Mouse (Mus musculus) ZHBTc4 (cell line): ENCODE data around the gene Suco.

Experiments used
- DNase-seq: peaks from one replicate; pipeline ENCODE4 v3.0.0-alpha.2; 2011; ENCODE audit warnings: low read depth, low spot score

Gene Suco

DNA sequence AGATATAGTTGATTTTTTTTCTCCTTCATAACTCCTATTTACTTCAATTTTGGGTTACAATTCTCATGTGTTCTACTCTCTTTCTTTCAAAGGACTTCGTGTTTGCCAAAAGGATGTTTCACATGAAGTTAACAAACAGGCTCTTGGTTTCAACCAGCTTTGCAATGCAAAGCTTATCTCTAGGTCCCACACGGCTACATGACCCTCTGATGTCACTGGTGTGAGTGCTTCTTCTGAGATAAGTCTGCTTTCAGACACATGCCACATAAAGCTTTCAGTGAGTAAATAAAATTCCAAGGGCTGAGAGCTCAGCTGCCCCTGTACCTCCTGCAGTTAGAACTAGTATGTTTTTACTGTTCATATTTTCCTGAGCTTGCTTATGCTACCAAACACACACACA lies 18.1 kb upstream of the Suco start:
- DNase-seq: no peak

DNA sequence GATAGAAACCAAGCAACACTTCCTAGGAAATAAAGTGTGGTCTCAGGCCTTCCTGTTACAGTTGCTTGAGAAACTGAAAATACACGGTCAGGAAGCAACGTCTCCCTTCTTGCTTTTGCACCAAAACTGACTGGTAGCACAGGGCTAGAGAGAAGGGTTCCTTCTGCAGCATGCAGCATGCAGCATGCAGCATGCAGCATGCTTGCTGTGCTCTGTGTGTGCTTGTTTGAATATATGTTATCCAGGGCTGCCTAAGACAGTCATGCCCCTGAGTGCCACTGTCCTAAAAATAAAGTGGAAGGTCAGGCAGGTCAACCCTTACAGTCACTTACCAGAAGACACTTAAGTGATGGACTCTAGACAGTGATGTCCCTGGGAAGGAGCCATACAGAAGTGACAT lies 17.6 kb upstream of the Suco start:
- DNase-seq: no peak

DNA sequence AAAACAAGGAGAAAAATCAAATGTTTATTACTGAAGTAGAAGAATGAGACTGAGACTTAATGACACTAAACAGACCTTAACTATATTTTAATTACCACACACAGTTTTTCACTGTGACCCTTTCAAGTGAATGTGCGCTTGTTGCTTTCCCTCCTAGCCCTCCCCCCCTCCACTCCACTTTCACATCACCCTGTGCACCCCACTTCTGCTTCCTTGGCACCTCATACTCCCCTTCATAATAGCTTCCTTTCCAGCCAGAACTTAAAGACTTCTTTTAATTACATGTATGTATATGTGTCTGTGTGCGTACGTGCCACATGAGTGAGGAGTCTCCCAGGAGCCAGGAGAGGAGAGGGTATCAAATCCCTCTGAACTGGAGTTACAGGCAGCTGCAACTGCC lies 12.3 kb upstream of the Suco start:
- DNase-seq: no peak

DNA sequence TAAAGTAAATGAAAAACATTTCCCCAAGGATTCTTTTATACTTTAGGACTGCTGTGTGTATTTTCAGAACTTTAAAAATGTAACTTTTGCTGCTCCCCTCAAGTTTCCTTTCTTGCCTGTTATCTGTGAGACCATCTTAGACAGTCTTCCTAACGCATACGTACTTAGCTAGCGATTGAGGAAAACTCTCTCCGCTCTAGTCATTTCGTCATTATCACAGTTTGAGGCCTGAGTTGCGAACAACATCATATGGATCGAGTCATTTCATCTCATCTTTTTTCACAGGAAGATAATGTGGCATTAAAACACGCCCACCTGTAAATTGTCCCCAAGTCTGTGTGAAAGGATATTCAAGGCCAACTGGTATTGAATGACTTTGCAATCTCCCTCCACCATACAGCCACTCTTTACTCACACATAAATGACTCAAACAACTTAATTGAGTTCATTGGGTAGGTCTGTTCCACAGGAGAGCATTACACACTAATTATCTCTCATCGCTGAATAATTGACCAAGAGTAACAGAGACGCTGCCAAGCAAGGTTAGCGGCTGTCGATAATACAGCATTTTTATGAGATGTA lies 11.3 kb upstream of the Suco start:
- DNase-seq: no peak

DNA sequence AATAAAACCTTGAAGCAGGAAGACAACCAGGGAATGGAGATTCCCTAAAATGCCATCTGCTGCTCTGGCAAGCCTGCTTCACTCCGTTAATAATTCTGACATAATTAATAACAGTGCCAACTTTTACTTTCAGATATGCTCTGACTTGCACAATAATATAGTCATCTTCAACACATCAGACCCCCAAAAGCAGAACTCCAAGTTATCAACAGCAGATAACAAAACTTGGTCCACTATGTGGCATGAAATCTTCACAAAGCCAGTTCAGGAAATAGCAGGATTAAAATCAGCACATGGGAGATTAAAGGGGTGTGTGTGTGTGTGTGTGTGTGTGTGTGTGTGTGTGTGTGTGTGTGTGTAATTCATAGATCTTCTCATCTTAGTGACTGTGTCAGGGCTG lies 9.3 kb upstream of the Suco start:
- DNase-seq: no peak

DNA sequence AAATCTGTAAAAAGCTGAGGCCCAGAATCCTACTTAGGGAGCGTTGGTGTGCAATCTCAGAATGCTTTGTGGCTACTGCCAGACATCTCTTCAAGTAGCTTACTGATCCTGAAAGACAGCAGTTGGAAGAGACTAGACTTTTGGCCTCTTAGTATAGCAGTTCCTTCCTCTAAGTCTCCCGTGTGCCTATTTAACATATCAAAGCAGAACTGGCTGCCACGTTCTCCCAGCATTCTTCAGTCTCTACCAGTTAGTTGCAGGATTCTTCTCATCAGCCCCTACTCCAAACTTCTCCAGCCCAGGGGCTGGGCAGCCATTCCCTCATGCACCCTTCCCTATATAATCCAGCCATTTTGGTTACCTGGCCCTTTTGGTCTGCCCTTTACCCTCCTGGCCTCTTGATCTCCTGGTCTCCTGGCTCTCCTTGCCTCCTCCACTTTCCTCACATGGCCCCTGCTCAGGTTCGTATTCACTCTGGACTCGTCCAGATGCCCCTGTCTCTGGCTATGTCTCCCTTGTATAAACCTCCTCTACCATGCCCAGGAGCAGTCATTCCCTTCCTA lies 1.2 kb upstream of the Suco start:
- peak; percentile 85 for DNase-seq

DNA sequence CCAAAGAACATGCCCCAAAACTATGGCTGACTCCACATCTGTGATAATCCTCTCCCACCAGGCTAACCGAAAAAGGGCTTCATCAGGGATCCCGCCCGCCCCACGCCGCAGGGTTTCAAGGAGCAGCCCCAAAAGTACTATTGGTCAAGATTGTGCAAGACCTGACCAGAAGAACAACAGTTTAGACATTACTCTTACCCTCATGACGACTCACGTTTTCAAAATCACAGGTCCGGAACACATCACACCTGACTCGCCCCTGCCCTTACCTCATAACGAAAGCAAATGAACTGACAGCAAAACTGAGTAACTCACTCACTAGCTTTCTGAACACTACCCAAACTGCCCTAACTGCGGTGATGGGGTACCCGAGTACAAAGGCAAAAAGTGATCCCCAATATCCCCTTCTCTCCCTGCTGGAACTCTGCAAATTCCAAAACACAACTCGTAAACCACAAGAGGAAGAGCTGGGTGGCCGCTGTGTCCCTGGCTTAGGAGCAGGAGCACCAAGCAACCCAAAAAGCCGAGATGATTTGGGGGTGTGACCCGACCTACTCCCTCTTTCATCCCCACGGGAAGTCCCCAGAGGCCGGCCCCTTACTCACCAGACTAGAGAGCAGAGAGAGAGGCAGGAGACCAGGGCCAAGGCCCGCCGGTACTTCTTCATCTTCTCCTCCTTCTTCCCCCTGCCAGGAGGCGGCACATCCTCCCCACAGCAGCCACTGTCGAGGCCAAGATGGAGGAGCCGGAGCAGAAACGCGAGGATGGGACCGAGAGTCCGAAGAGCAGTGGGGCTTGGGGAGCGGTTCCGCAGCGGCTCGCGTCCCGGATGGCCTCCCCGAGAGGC lies 553 bp downstream of the Suco start:
- peak; percentile 12 for DNase-seq

DNA sequence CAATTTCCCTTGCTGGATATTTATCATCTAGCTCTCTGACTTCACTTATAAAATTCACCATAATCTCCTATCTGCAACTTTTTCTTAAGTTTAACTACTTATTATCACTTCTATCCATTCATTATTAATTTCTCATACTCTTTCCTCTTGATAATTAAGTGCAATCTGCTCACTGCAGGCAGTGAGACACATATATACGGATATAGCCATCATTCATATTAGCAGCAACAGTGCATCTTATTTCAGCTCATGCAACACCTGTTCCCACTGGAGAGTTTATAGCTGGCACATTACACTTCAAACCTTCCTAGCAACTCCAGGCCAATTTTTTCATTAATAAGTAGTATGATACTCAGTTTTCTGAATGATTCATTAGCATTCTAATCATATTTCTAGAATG lies 7.1 kb downstream of the Suco start:
- no peak for DNase-seq

DNA sequence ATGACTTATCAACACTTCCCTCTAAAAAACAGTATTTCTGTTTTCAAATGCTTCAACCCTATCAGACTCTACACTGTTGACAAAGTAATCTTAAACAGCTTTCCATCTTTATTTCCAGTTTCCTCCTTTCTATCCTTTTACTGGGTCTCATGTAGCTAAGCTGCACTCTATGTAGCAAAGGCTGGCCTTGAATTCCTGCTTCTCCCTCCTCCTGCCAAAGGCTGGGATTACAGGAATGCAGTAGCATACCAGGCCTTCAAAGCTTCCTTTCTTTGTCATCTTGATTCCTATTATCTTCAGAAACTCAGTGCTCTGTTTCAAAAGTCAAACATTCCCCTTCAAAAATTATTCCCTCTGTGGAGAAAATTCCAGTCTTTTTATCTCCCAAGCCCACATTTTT lies 8.1 kb downstream of the Suco start:
- peak; percentile 47 for DNase-seq

DNA sequence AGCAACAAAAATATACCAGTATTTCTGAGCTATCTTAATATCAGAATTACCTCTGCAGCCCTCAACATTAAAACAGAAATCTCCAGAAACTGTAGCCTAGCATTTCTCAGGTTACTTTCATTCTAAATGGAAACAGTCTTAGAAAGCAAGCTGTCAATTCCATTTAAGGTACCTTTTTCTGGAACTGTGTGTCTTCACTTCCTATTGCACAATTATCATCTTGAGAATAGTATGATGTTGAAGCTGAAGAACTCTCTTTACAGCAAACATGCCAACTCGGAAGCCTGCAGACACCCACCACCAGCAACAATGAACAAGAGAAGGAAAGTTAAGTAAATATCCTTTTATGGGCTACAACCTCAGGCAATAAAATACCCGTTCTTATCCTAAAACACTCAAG lies 12.7 kb downstream of the Suco start:
- no peak for DNase-seq

DNA sequence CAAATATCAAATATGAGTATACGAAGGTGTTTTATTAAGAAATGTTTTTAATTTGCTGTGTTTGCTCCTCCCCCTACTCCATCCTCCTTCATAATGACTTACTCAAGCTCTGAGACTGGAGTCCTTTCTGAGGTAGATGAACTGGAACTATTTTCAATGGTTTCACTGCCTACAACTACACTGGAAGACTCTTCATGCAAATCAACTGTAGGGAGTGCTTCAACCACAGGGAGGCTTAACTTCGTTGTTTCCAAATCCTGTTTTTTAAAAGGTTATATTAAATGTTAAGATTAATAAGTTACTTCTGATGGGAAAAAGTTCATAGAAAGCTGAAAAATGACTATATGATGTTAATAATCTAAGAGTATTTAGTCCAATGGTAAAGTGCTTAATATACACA lies 17.2 kb downstream of the Suco start:
- no peak for DNase-seq

DNA sequence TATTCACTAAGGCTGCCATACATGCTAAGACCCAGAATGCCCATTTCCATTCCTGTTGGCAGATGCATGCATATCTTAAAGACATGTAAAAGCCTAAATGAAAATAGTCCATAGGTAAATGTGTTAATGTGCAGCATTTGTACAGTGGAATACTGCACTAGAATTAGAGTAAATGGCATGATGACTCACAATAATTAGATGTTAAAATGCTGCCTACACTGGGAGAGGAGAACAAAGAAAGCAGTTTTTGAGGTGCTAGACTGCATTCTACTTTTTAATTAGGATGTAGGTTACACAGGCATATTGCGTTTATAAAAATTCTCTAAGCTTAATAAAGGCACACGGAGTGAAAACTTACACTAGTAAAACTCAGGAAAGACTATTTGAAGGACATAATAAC lies 49.8 kb downstream of the Suco start:
- DNase-seq: no peak

DNA sequence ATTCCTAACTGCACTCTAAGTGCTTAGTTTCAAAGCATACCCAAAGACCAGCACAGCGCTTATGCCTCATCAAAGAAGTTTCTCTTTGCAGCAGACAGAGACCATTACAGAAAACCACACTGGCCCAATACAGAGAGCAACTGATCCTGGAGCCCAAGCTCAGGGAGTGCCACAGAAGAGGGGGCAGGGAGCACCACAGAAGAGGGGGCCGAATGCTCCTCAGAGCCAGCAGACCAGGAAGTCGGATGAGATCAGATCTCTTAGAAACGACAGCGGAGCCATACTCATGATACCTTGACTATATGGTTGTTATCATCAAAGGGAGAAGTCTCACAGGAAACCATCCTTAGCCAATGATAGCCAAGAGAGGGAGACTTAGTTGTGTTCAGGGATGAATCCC lies 67.1 kb downstream of the Suco start:
- no peak for DNase-seq

DNA sequence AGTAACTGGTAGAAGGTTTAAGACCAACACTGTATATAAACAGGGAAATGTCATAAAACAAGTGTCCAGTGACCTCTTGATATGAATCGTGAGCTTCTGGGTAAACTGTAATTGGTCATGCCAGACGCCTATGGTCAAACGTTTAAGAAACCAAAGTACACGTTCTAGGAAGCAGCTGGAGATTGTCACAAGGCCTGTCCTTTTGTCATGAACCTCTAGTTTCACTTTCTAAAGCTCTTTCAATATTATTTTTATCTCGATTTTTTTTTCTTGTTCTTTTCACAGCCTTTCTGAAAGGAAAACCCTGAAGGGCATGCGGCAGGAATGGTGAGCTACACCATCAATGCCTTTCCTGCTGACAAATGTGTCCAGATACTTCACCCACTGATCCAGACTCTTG lies 67.5 kb downstream of the Suco start:
- no peak for DNase-seq

DNA sequence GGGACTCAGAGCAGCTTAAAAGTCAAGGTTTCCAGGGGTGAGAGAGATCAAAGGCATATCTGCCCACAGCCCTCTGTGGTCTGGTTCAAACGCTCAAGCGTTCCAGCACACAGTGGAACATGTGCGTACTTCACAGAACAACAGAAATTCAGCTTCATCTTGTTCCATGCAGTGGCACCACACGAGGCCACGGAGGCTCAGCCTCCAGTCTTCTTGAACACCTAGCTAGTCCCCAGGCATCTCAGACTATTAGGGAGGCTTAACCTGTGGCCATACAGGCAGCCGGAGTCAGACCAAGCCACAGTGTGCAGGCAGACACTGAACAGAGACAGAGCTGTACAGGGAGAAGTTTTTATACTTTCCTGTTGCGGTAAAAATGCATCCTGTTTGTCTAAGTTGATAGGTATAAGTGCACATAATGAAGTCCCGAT lies 71.9 kb downstream of the Suco start:
- no peak for DNase-seq

DNA sequence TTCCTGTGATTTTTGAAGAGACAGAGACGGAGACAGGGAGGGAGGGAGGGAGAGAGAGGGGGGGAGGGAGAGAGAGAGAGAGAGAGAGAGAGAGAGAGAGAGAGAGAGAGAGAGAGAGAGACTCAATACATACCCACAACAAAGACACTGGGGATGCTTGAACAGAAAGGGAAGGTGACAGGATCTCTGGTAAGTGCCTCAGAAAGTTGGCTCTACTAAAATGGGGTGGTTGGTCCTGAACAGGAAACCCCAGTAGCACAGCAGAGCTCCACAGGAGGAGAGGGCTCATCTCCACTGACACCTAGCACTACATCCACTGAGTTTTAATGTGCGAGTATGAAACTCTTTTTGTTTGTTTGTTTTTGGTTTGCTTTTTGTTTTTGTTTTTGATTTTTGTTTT lies 75.2 kb downstream of the Suco start:
- no peak for DNase-seq

DNA sequence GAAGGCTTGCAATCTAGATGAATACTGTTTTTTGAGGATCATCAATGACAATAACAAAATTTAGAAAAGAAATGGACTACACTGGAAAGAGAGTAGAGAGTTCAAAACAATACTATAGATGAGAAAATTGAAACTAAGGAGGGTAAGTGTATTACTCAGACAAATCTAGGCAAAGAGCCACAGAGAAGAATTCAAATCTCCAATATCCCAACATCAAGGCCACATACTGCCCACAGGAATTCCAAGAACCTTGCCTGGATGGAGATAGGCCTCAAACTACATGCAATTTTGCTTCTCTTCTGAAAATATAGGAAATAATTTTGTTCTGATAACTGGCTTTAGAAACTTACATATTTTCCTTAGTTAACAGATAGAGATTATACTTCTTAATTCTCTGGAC lies 76.2 kb downstream of the Suco start:
- no peak for DNase-seq

DNA sequence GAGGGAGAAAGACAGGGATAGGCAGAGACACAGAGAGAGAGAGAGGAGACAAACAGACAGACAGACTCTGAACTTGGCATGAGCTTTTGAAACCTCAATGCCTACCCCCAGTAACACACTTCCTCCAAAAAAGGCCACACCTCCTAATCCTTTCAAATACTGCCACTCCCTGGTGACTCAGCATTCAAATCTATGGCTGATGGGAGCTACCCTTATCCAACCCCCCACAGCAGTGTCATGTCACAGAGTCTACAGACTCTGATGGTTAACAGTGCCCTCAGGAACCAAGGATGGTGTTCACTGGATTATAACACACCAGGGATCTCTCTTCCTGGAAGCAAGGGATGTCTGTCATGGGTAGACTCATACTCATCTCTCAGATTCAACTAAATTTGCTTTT lies 76.7 kb downstream of the Suco start:
- DNase-seq: peak; percentile 16

DNA sequence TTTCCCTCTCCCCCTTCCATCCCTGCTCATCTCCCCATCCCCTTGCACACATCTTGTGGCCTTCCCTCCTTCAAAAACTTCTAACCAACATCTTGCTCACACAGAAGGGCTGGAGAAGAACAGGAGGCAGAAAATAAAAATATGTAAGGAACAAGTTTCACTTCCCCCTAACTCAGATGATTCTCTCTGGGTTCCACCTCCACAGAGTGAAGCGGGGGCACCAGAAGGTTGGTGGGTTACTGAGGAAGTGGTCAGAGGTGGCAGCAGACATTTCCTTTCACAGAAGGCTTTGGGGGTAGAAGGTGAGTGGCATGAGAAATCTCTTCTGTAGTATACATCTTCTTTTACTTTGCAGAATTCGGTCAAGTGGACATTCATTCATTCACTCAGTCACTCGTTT lies 77.6 kb downstream of the Suco start:
- no peak for DNase-seq

DNA sequence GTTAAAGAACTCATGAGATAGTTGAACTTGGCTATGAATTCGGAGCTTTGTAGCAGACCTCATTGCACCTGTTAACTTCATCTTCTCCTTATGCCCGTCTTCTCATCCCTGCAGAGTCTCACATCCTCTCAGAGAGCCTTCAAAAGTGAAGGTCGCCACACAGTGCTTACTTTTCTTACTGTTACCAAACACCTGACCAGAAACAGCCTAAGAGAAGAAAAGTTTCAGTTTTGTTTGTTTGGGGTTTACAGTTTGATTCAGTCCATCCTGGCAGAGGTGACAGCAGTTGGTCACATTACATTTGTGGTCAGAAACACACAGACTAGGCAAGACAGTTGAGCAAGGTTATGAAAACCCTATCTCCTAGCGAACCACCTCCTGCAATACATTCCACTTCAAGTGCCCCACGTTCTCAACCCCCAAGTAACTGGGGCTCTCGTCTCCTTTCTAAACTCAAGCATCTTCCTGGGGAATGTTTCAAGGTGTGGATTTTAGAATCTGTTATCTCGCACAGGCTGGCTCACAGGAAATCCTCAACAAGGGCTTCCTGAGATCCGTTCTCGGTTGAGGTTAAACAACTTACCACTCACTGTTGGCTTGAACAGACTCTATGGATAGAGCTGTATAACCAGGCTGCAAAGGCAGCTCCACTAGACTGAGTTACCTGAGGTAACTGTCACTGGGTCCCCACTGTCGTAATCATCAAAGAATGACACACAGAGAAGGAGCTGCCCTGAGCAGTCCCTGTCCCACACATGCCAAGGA lies 81.9 kb downstream of the Suco start:
- no peak for DNase-seq

DNA sequence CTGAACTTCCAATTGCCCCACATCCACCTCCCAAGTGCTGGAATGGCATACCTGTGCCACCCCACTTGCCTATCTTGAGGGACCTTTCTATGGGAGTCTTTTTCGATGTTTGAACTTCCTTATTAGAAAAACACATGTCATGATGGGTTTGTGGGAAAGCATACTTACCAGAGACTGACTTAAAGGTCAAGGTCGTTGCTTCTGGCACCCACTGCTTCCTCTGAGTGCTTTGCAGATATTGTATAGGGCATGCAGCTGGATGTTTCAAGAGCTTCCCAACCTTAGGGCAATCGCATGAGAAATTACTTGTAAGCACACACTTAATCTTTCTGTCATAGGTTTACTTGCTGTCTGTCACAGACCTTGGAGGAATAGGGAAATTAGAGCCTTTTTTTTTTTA lies 83.2 kb downstream of the Suco start:
- no peak for DNase-seq

DNA sequence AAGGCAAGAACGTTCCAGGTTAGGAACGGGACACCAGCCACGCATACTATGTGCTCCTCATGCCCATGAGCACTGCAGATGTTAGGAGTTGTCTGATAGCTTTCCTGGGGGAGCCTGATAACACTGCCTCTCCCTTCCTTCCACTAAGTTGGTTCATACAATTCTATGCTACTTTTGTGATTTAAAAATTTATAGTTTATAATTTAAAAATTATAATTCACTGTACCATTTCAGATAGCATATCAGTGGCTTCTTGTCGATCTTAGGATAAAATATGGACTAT lies 83.9 kb downstream of the Suco start:
- DNase-seq: no peak
